Mouse (Mus musculus) frontal cortex, adult 2 months (tissue): ENCODE measurements at regions not wholly inside any gene's neighbourhood (a gene's known extent, or its start where the extent isn't known, plus 50 kb on each side); places are given as distances from the start of the nearest gene placed in this dataset.

ENCODE experiments used
- DNase-seq, 2 experiments: peaks; one replicate each; pipeline ENCODE4 v3.0.0; 2022; ENCODE audit warnings: low spot score in 1 of 2; ENCODE audit errors: extremely low spot score in 1 of 2

DNA sequence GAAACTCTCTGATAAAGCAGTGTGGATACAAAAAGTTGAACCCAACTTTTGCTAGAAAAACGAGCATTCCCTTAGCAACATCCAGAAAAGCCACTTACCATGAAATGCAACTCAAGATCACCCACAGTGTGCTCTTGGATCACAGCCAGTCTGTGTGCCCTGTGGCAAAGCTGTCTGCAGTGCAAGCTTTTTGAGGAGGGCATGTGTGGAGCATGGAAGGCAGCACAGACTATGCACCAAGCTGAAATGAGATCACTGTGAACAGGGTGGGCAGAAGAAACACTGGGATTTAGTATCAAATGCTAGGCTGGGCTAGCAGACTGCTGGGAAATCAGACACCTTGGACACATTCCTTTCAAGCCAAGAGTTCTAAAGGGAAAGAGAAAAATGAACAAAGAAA is 162.4 kb downstream of the Sim1 start:
- DNase-seq: peak in 1 of 2 experiments; percentile 1

DNA sequence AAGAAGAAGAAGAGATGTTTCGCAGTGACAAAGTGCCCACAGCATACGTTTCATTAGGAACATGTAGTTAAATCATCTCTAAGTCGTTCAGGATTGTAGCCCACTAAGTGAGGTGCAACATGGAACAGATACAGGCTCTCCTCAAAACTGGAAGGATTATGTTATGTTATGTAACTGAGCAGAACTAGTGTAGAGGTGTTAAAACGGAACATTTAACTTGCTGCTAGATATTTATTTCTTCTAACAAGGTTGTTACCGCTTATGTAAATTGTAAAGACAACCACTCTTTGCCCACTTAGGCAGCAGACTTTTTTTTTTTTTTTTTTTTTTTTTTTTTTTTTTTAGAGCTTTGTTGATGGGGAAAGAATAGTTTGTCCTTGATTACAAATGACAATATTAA is 163.8 kb downstream of the Sim1 start:
- no peak for DNase-seq

DNA sequence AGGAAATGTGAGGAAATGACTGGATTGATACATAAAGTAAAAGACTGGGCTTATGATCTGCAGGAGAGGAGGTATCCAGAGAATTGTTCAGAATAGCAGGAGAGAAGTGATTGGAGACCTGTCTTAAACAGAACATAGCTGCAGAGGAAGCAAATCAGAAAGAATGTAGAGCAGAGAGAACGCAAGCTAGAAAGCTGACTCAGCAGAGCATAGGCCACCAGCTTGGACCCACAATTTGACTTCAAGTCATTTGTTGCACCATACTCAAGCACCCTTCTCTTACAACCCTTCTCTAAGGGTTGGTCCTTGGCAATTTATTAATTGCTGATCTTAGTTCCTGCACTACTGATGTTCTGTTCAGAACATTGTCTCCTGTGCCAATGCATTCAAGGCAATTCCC is 207.0 kb downstream of the Sim1 start:
- DNase-seq: no peak

DNA sequence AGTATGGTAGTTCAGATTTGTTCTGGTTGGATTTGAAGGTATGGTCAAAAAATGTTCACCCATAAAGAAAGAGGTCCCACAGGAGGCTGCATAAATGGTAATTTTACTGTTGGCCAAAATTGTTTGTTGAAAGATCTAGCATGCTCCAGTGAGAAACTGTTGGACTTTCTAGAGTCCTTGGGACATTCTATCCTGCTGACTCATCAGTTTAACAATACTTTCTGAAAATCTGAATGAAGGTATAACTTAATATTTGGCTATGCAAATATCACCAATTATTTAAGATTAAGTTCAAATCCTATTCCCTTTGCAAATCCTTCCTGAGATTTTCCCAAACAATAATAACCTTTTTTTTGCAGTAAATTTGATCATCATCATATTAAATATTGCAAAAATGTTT is 257.3 kb downstream of the Sim1 start:
- DNase-seq: no peak

DNA sequence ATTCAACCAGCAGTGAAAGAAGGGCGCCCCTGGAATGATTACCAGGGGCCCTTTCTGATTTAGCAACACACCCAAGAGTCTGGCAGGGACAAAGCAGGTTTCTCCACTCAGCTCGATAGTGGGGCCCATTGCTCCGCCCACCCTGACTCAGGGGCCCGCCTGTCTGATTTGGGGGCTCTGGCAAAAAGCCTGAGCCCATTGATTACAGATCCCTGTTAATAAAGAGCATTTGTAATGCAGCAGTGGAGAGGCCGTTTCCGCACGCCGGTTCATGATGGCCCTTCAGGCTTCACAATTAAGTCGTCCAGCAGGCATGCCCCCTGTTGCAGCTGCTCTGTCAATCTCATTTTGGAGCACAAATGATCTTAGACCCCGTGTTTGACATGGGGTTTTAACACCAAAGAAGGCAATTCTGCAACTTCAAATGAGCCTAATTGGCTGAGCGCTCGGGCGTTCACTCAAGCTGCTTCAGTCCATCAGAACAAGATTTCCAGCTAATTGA is 259.0 kb downstream of the Sim1 start:
- DNase-seq: no peak

DNA sequence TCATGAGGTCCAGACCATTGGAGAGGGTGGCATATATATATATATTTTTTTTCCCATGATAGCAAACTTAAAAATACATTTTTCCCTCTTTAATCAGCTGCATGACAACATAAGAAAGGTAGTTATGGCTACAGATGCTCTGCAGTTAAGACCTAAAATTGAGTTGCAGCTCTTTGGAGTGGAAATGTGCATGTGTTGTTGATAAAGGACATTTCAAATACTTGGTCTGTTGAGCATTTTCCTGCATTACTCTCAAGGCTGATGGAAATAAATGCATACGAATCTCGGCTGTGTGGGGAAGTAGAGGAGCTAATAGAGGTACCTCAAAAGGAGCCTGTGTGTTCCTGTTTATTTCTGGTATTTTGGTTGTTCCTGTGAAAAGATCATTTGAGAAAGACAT is 259.5 kb downstream of the Sim1 start:
- no peak for DNase-seq

DNA sequence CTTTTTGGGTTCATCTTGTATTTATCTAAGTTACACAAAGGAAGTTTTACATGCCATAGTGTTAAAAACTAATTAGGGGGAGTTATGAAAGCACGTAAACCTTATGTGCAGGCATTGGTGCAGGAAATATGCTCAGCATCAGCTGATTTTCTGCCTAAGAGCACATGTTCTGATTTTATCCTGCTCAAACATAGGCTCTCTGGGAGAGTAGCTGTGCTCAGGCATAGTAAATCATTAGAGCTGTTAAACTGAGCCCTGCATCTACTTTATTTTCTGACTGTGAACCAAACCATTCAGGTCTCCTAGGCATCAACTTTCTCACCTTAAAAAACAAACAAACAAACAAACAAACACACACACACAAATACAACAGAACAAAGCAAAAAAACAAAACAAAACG is 260.2 kb downstream of the Sim1 start:
- no peak for DNase-seq

DNA sequence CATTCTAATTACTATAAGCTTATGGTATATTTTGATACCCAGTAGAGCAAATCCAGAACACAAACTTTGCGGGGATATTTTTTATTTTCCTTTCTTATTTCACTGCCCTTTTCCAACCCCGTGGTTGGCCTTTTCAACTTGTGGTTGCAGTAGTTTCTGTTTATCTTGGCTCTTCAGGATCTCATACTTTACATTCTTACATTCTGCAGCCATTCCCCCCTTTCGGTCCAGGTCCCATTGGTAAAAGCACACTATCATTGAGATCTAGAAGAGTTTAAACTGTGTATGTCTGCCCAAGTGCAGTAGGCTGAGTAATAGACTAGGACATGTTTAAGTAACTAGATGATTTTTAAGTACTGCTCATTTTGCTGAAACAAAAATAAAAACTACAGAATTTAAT is 279.1 kb downstream of the Sim1 start:
- DNase-seq: no peak

DNA sequence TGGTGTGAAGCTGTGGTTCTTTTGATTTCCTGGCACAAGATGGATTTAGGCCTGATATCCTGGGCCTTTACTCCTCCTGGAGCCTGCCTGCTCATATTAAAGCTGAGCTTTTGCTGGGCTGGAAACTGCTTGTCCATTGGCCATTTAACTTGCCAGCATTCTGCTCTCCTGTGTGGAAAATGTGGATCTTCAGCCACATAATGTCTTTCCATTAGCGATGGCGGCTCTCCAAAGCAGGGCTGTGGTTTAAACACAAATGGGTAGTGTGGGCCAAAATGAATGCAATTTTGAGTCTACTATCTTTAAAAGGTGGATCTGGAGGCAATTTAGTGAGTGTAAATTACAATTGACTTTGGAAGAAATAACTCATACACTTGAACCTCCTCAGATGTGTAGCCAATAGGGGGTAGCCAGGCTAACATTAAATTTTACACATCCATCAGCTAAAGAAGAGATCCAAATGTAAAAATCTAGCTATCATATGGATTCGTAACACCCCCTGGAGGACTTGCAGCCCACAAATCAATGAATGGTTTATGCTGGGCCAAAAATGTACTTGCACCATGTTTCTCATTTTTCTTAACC is 281.5 kb downstream of the Sim1 start:
- DNase-seq: no peak

DNA sequence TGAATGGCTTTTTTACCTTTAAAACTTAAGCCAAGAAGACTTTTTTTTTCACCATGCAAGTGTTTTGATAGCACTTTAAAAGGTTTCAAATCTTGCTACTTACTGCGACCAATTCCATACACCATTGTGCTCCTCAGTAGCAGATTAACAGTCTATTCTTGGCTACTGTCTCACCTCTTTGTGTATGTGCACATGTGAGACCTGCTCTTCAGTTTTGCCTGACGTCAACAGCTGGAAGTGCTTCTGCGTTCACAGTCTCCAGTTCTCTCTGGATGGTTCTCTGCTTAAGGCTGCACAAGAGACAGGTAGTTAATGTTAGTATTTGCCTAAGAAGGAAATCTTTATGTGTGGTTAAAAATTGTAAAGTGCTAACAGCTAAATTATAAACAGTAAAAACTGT is 282.1 kb downstream of the Sim1 start:
- DNase-seq: no peak

DNA sequence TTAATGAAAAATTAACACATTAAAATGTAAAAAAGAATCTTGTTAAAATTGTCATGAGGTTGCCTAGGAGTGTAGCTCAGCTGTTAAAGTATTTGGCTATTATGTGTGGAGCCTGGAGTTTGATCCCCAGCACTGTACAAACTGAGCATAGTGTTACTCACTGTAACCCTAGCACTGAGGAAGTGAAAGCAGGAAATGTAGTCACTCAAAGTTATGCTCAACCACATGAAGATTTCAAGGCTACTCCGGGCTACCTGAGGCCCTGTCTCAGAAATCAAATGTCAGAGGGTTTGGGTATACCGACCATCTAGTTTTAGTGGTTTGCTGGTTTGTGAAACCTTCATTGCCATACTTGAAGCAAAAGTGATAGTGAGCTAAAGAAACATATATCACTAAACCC is 287.2 kb downstream of the Sim1 start:
- DNase-seq: no peak

DNA sequence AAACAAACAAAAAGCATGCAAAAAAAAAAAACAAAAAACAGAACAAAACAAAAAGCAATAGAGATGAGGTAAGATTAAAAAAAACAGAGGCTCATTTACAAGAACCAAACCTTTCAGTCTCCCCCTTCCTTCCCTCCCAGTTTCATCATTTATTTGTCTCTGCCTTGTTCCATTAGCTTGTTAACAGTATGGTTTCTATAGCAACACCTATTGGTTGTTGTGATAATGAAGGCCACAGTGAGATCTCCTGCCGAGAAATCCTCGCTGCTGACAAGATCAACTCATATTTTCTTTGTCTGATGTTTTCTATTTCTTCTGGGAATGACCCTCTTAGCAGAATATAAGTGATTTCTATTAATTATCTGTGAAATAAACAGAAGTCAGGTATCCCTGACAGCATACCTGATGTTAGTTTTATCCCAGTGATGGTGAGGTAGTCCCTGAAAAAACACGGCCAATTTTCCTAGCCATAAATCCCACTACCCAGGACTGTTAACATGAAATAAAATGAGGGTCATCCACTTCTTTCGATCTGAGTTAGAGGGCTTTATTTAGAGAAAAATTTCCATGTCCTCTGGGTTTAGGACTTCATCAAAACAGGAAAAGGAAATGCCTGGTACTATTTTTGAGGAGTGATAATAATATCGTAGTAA is 288.9 kb upstream of the Gm49339 start:
- no peak for DNase-seq

DNA sequence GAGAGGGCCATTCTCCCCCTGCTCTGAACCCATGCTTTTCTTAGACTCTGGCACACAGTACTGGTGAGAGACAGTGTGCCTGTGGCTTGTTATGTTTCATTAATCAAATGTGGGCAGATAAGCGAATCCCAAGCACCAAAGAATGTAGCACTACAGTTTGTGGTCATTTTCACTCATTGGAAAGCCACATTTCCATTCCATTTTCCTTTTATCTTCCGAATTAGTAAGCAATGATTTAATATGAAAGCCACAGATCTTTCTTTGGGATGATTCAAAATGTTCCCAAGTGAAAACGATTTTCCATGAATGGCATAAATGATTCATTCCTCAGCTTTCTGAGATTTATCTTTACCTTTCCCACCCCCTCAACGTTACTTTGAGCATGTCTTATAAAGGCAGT is 260.9 kb upstream of the Gm49339 start:
- DNase-seq: no peak

DNA sequence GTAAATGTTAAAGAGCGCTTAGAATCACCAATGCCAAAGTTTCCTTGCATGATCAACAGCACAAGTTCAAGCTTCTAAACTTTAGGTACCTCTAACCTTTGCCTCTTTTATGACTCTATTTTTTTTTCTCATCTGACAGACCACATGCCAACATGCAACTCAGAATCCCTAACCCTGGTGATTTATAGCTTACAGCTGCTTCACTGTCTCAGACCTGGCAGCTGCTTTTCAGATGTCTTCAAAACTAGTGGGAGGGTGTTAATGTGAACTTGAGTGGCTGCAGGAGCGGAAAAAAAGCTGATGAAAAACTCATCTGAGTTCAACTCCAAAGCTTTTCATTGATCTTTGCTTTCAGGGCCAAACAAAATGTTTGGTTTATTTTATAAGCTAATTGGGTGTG is 246.8 kb upstream of the Gm49339 start:
- no peak for DNase-seq

DNA sequence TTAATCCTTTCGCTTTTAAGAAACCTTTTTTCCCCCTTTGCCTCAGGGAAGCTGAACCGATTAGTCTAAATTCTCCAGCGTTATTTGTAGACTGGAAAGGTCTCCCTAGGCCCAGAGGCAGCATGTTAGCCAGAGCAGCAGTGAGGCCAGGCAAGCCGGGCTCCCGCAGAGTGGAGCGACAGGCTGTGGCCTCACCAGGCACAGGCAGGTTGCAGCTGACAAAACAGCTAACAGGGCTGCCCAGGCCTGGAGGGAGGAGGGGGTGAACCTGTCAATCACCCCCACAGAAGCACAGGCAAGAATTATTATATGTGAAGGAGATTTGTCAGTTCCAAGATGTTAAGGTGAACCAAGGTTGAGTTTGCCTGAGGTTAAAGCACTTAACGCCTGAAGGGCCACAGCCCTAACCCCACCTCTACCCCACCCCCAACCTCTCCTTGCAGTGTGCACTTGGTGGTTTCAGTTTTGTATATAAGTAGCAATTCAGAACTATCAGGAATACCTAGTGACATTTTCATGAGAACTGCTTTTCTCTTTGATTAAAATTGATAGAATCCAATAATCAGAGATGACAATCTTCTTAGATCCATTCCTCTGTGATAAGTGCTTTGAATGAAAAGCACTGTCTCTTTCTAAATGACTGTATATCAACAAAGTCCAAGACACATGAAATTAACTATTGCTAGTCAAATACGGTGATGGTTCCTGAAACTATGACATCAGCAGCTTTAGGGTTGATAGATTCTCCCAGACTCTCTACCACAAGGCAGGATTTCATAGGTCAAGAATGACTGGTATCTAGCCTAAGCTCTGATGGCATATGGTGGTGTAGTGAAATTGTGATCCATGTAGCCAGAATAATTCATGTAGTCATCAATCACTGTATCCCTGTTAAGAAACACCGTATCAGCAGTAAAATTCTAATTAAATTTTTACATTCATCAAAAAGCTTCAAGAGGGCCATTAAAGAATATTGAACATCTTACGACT is 244.5 kb upstream of the Gm49339 start:
- DNase-seq: no peak

DNA sequence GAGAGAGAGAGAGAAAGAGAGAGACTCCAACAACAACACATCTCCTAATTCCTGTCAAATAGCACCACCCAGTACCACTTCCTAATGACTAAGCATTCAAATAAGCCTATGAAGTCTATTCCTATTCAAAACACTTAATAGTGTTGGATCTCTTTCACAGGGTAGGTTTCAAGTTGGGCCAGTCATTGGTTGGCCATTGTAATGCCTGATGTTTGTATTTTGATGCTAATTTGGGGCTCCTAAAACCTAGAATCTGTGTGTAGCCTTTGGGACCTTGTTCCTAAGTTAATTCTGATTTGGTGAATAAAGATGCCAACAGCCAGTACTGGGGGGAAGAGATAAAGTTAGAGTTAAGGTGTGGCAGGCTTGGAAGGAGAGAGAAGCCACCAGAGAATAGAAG is 242.3 kb upstream of the Gm49339 start:
- DNase-seq: no peak

DNA sequence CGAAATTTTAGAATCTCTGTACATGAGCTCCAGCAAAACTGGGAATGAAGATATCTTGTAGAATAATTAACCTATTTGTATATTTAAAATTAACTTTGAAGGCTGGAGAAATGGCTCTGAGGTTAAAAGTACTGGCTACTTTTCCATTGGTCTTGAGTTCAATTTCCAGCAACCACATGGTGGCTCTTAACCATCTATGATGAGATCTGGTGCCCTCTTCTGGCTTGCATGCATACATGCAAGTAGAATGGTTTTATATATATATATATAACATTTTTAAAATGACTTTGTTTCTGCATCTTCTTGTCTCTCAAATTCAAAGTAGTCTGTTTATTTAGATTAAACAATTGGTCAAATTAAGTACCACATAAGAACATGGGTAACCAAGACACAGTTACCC is 227.0 kb upstream of the Gm49339 start:
- DNase-seq: no peak

DNA sequence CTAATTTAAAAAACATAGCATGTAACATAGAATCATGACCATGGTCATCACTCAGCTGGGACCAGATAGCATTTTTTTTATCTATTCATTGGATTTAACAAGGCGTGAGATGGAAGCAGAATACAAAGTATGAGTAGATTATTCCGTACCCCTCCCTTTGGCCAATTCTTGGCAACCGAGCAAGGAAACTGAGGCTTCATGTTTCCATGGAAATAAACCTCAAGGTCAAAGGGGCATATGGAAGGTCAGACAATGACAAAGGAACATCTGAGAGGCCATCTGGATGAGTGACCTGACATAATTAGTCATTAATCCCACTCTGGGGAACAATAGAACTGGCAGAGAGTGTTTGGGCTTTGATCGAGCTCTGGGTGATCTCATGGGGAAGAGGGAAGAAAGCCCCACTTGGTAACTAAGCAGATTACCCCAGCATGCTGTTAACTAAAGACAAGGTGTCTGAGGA is 222.8 kb upstream of the Gm49339 start:
- DNase-seq: no peak

DNA sequence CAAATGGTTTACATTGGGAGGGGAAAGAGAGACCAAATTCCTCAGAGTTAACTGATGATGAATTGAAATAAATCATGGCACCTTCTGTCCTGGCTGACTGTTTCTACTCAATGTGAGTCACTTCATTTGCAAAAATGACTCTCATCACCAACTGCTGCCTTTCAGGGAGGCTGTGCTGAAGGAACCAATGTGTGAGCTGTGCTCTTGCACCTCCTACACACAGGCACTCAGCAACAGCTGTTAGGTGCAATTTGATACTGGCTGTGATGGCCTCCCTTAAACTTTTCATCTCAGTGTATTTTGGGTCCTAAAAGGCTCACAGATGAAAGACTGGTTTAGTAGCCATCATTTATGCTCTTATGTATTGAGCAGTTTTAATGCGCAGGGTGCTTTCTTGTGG is 209.0 kb upstream of the Gm49339 start:
- peak; percentile 84 to 87 for DNase-seq

DNA sequence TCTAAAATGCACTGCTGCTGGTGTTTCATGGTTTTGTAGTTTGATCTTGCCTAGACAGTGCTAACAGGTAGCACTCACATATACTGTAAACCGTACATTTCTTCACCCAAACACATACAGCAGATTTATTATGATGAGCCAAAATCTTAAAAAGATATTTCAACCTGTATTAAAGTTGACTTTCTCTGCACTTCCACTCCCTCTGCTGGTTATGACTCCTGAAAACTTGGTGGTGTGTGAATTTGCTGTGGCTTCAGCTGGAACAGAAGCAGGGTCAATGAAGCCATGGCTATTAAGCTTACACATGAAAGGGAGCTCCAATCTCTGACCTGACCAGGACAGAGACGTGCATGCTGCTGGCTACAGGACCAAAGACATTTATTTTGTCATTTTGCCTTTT is 202.2 kb upstream of the Gm49339 start:
- no peak for DNase-seq

DNA sequence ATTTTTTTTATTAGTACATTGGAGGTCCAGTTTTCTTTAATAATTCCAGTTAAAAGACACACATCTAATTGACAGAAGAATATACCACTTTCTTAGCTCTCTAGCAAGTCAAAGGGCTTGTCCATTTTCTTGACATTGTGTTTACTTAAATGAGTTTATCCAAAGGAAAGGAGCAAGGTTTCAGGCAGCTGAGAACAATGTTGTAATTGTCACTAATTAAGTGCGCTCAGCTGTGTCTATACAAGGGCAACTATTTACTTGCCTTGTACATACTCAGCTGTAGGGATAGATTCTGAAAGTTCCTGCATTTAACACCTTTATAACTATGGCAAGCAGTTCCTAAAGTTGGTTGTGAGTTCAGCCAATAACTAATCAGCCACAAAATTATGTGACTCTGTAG is 198.0 kb upstream of the Gm49339 start:
- DNase-seq: no peak
